In genomic region chr17:79019726-79020207, GRCm38 (mm10) we compare ENCODE assay signal across 8 mouse cellular contexts. TPM values are rescaled to one million over a fixed set of nuclear protein-coding genes. Genes with fewer than 3 reads are reported as not detected.
DNase-seq lines count a peak whose midpoint lies in the region; ATAC-seq and TF ChIP-seq lines count a peak whose summit lies in the region.

No protein-coding gene starts in this region.

- DNase-seq in thymus, adult 2 months: peak; percentile 5
- no peak for DNase-seq in thymus, postnatal 10 days (ENCODE audit: low spot score in 2 of 2)
- DNase-seq in embryonic facial prominence, embryonic 14.5 days (ENCODE audit: low spot score): no peak
- no peak for DNase-seq in right cerebral cortex, postnatal 10 days (ENCODE audit: low spot score in 2 of 2)
- no peak for DNase-seq in frontal cortex, adult 2 months (ENCODE audit: extremely low spot score in 1 of 2, low spot score in 1 of 2)
- no peak for DNase-seq in right cerebral cortex, adult 18-20 months

- 0 out of 2 replicates have a peak, but pooled peaks cover 6% of the 10 kb centered on the region for H3K4me1 ChIP-seq in thymus, adult 2 months (replicated peaks; ENCODE audit: control insufficient read depth, insufficient read depth, low read length)
- peaks cover 25% of the 10 kb centered on the region for H3K4me1 ChIP-seq in embryonic facial prominence, embryonic 14.5 days (ENCODE audit: control insufficient read depth, insufficient read depth, low read length)
- peaks cover 28% of the 10 kb centered on the region for H3K4me1 ChIP-seq in kidney, embryonic 15.5 days
- H3K4me1 ChIP-seq in midbrain, embryonic 13.5 days (replicated peaks): peaks cover 27% of the 10 kb centered on the region

- H3K9me3 ChIP-seq in embryonic facial prominence, embryonic 14.5 days (ENCODE audit: control insufficient read depth, low read length): no peaks in the 10 kb centered on the region
- no peaks in the 10 kb centered on the region for H3K9me3 ChIP-seq in kidney, embryonic 15.5 days (replicated peaks)
- no peaks in the 10 kb centered on the region for H3K9me3 ChIP-seq in midbrain, embryonic 13.5 days

- no peak for TF ChIP-seq CTCF in thymus, adult 2 months (IDR thresholded peaks at IDR 0.05; ENCODE audit: borderline replicate concordance, control insufficient read depth, extremely low read depth, insufficient read depth, low read length, poor library complexity)

- peak overlapping the region; percentile 87 for H3K4me2 ChIP-seq in embryonic facial prominence, embryonic 14.5 days (ENCODE audit: low read depth, low read length)
- H3K4me2 ChIP-seq in kidney, embryonic 15.5 days: peak overlapping the region; percentile 90
- peak overlapping the region; percentile 80 for H3K4me2 ChIP-seq in midbrain, embryonic 13.5 days (replicated peaks)

- TF ChIP-seq POLR2A in thymus, adult 2 months (IDR thresholded peaks at IDR 0.05; ENCODE audit: control insufficient read depth, extremely low read depth, insufficient read depth, low read length, poor library complexity): no peak

- H3K9ac ChIP-seq in embryonic facial prominence, embryonic 14.5 days (ENCODE audit: low read depth, low read length): peak overlapping the region; percentile 89
- peak overlapping the region; percentile 88 for H3K9ac ChIP-seq in kidney, embryonic 15.5 days
- H3K9ac ChIP-seq in midbrain, embryonic 13.5 days (replicated peaks): peak overlapping the region; percentile 76

- ATAC-seq in embryonic facial prominence, embryonic 14.5 days (ENCODE audit: low read depth): peak; percentile 10; the same call in 1 of the 2 replicates
- no peak for ATAC-seq in kidney, embryonic 15.5 days (replicated peaks; ENCODE audit: low FRiP score)
- ATAC-seq in midbrain, embryonic 13.5 days: no peak

- H3K36me3 ChIP-seq in thymus, adult 2 months (ENCODE audit: control insufficient read depth, insufficient read depth, low read length): no peaks in the 10 kb centered on the region
- no peaks in the 10 kb centered on the region for H3K36me3 ChIP-seq in embryonic facial prominence, embryonic 14.5 days (ENCODE audit: control insufficient read depth, insufficient read depth, low read length)
- H3K36me3 ChIP-seq in kidney, embryonic 15.5 days: no peaks in the 10 kb centered on the region
- H3K36me3 ChIP-seq in midbrain, embryonic 13.5 days: no peaks in the 10 kb centered on the region

- H3K27me3 ChIP-seq in thymus, adult 2 months (ENCODE audit: control insufficient read depth, insufficient read depth, low read length): no peaks in the 10 kb centered on the region
- H3K27me3 ChIP-seq in embryonic facial prominence, embryonic 14.5 days (replicated peaks; ENCODE audit: control insufficient read depth, insufficient read depth, low read length): no peaks in the 10 kb centered on the region
- H3K27me3 ChIP-seq in kidney, embryonic 15.5 days: peaks cover 8% of the 10 kb centered on the region; the same call in 1 of the 2 replicates
- peaks cover 13% of the 10 kb centered on the region for H3K27me3 ChIP-seq in midbrain, embryonic 13.5 days

- peak overlapping the region; percentile 97 for H3K4me3 ChIP-seq in thymus, adult 2 months (ENCODE audit: control insufficient read depth, insufficient read depth, low read length)
- peak overlapping the region; percentile 81 for H3K4me3 ChIP-seq in embryonic facial prominence, embryonic 14.5 days (ENCODE audit: low read depth, low read length)
- H3K4me3 ChIP-seq in kidney, embryonic 15.5 days (replicated peaks): peak overlapping the region; percentile 84
- H3K4me3 ChIP-seq in midbrain, embryonic 13.5 days (replicated peaks): peak overlapping the region; percentile 80

- WGBS in thymus, adult 2 months: 2% methylated on average over 18 of the region's 18 CpGs
- WGBS in embryonic facial prominence, embryonic 14.5 days: 1% methylated on average over 18 of the region's 18 CpGs
- WGBS in kidney, embryonic 15.5 days: under 1% methylated on average over 18 of the region's 18 CpGs
- under 1% methylated on average over 18 of the region's 18 CpGs for WGBS in midbrain, embryonic 13.5 days

- H3K27ac ChIP-seq in thymus, adult 2 months (ENCODE audit: control insufficient read depth, insufficient read depth, low read length): no peak overlapping the region
- peak overlapping the region; percentile 95 for H3K27ac ChIP-seq in embryonic facial prominence, embryonic 14.5 days (replicated peaks; ENCODE audit: low read depth, low read length)
- H3K27ac ChIP-seq in kidney, embryonic 15.5 days: peak overlapping the region; percentile 91
- peak overlapping the region; percentile 77 for H3K27ac ChIP-seq in midbrain, embryonic 13.5 days

RNA-seq across cellular contexts. Expression of gene Prkd3, which starts 0.8 kb away (rescaled TPM):
- polyA plus RNA-seq in thymus, adult 2 months (2012; rRNA removed): 16.8 TPM in 2 replicates
- polyA plus RNA-seq in embryonic facial prominence, embryonic 14.5 days (2014; fragmentation: Nextera tagmentation; extraction: Ambion mirVana): 42.3 and 49.2 TPM in 2 replicates
- 39.1 and 39.7 TPM in 2 replicates for polyA plus RNA-seq in kidney, embryonic 15.5 days (2015; fragmentation: Nextera tagmentation; extraction: Ambion mirVana)
- polyA plus RNA-seq in midbrain, embryonic 13.5 days (2015; fragmentation: Nextera tagmentation; extraction: Ambion mirVana): 20.8 and 21.0 TPM in 2 replicates
- 12.1 and 12.4 TPM in 2 replicates for polyA plus RNA-seq in frontal cortex, adult 2 months (2012; rRNA removed)

RNA-seq across cellular contexts. Expression of gene Qpct, which starts 31.9 kb away (rescaled TPM):
- polyA plus RNA-seq in thymus, adult 2 months (2012; rRNA removed): 2.3 and 2.7 TPM in 2 replicates
- polyA plus RNA-seq in embryonic facial prominence, embryonic 14.5 days (2014; fragmentation: Nextera tagmentation; extraction: Ambion mirVana): 14.0 and 18.1 TPM in 2 replicates
- 4.4 and 4.5 TPM in 2 replicates for polyA plus RNA-seq in kidney, embryonic 15.5 days (2015; fragmentation: Nextera tagmentation; extraction: Ambion mirVana)
- 11.7 and 12.6 TPM in 2 replicates for polyA plus RNA-seq in midbrain, embryonic 13.5 days (2015; fragmentation: Nextera tagmentation; extraction: Ambion mirVana)
- polyA plus RNA-seq in frontal cortex, adult 2 months (2012; rRNA removed): 18.5 and 20.2 TPM in 2 replicates
